Mouse (Mus musculus): ENCODE data around the gene Arfgap1. TPM values are rescaled to one million over a fixed set of nuclear protein-coding genes. Genes with fewer than 3 reads are reported as not detected.

Gene Arfgap1
- polyA plus RNA-seq (2015; fragmentation: Nextera tagmentation; extraction: Ambion mirVana): 97.0 and 107 TPM in 2 replicates

DNA sequence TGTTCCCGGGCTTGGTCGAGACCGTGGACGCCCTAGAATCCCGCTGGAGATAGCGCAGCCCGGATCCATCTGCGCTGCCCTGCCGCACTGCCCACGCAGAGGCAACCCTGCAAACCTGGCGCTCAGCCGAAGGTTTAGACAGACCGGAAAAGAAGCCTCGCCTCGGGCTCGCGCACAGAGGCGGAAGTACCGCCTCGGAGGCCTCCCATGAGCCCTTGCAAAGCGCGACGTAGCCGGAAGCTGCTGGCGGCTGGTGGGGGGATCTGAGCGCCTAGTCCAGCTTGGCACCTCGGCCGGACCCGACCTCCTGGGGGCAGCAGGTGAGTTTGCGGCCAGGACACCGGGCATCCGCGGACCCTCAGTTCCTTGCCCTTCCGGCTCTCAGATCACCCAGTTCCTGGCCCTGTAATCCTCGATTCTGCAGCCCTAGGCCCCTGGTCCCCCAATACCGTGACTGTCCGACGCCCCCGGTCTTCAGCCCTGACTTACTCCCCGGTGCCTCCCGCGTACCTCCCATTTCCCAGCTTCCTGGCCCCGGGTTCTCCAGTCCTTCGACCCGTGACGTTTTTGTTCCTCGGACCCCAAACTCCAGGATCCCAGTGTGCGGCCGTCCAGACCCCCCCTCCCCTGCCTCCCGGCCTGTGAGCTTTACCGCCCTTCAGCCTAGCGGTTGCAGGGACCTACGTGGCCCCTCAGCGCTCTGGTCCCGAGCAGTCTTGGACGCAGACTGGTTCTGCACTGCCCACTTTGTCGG is at the start of gene Arfgap1:
Gene Arfgap1, plus strand, starts transcription at position 216 of the 754 bp plus-strand sequence.
- Histone ChIP-seq H3K4me1 (peaks cover 35% of the 10 kb centered on the region), H3K27me3 (no peaks in the 10 kb centered on the region), H3K27ac (peak within 1 kb of the TSS; percentile 84), H3K4me2 (peak within 1 kb of the TSS; percentile 64), H3K9ac (peak within 1 kb of the TSS; percentile 92), H3K9me3 (no peaks in the 10 kb centered on the region), H3K4me3 (peak within 1 kb of the TSS; percentile 87), H3K36me3 (peaks cover 26% of the 10 kb centered on the region)
- under 1% methylated on average over 57 of the region's 57 CpGs for WGBS
- peak; percentile 90 for ATAC-seq (ENCODE audit: borderline replicate concordance, extremely low read depth, low FRiP score, low TSS enrichment)

DNA sequence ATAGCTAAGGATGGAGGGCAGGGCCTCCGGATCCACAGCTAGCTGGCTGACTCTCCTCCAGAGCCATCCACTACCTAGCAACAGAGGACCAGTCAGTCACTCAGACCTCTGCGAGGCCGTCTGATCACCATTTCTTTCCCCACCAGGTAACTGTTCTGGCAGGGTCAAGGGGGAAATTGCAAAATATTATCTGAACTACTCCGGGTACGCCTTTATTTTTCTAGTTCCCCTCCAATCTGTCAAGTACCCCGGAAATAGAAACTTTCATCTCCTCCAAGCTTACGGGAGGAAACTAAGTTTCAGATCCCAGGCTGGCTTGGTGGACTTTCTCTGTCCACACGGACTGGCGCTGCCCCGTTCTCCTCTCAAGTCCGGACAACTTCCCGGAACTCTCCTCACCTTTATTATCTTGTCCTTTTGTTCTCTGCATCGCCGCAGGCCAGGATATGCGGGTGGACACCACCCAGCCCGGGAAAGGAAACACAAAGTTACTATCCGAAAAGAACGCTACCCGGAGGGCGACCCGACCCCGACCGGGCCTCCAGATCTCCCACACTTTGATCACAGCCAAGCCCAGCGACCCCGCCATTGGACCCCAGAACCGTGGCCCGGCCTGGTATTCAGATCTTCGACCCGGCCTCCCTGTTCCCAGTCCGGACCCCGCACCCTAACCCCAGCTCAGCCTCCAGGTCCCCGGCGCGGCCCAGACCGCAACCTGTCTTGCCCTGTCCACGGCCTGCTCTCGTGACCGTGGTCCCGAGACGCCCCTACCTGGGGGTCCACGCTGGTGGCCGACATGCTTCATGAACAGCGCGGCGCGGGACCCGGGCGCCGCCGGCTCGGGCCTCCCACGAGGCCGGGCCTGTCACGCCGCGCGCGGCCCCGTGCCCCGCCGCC is 46.9 kb upstream of the Arfgap1 start:
- WGBS: under 1% methylated on average over 61 of the region's 61 CpGs
- Histone ChIP-seq H3K27me3 (no peaks in the 10 kb centered on the region), H3K4me1 (peaks cover 18% of the 10 kb centered on the region), H3K27ac (peak overlapping the region; percentile 37; the same call in 1 of the 2 replicates), H3K4me3 (peak overlapping the region; percentile 71), H3K9me3 (no peaks in the 10 kb centered on the region), H3K4me2 (peak overlapping the region; percentile 65), H3K9ac (peak overlapping the region; percentile 89), H3K36me3 (peaks cover 30% of the 10 kb centered on the region; the same call in 1 of the 2 replicates)
- peak; percentile 1 for ATAC-seq (ENCODE audit: borderline replicate concordance, extremely low read depth, low FRiP score, low TSS enrichment)

DNA sequence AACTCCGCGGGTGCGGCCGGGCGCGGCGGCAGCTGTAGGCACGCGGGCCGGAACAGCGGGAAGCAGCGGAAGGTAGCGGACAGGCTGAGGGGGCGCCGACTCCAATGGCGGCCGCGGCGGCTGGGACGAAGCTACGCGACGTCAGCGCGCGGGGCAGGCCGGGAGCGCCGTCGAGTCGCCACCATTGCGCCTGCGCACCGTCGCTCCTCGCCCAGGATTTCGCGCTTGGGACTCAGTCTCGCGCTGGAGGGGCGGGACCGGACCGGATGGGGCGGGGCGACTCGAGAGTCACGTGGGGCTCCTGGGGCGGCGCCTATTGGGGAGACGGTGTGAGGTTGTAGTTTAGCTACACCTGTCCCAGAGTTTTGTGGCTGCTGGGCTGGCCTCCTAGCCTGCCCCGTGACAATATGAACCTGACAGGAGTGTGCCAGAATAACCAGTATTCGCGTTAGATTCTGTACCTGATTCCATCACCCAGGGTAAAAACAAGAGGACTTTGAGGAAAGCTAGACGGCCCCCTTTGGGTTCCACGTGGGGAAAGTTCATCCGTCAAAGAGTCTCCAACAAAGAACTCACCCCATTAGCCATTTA is 46.1 kb upstream of the Arfgap1 start, which contains the start of gene Ythdf1:
Gene Ythdf1, minus strand, starts transcription at position 140 of the 591 bp plus-strand sequence.
- Histone ChIP-seq H3K9me3 (no peaks in the 10 kb centered on the region), H3K27ac (peak within 1 kb of the TSS; percentile 37; the same call in 1 of the 2 replicates), H3K36me3 (peaks cover 24% of the 10 kb centered on the region; the same call in 1 of the 2 replicates), H3K4me2 (peak within 1 kb of the TSS; percentile 65), H3K27me3 (no peaks in the 10 kb centered on the region), H3K9ac (peak within 1 kb of the TSS; percentile 89), H3K4me1 (peaks cover 17% of the 10 kb centered on the region), H3K4me3 (peak within 1 kb of the TSS; percentile 71)
- under 1% methylated on average over 56 of the region's 56 CpGs for WGBS
- peak; percentile 92 for ATAC-seq (ENCODE audit: borderline replicate concordance, extremely low read depth, low FRiP score, low TSS enrichment)

DNA sequence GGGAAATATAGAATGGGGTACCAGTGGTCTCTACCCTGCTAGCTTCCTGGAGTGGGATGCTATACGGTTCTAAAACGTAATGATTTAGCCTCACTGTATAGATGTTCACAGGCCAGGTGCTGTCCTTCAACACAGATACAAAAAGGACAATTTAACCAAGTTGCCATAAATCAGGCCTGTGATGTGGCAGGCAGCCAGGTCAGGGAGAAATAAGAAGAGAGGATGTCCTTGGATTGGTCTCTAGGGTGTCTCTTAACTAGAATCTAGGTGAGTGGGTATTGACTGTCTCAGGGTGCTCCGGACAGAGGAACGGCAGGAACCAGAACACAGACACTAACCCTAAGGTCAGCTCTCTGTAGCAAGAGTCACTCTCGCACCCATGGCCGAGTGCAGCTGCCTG is 44.3 kb upstream of the Arfgap1 start:
- Histone ChIP-seq H3K4me2 (no peak overlapping the region), H3K27me3 (no peaks in the 10 kb centered on the region)

DNA sequence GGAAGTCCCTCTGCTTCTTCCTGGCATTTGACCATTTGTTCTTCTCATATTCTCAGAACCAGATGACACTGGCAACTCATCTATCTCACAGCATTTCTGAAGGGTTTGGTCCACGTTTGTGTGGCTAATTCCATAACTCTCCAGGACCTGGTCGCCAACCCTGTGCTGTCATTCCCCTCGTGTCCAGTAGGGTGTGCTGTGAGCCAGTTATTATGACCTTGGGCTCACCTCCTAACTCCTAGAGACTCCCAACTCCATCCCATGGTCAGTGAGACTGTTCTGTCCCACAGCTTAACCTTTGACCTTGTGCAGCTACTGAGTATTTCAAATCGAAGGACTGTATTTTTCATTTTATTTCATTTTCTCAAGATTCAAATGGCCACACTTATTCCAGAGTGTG is 41.8 kb upstream of the Arfgap1 start:
- 3% methylated on average over 4 of the region's 4 CpGs for WGBS
- Histone ChIP-seq H3K4me3 (no peak overlapping the region), H3K27ac (no peak overlapping the region), H3K4me1 (peaks cover 4% of the 10 kb centered on the region; the same call in 1 of the 2 replicates), H3K9me3 (no peaks in the 10 kb centered on the region), H3K4me2 (no peak overlapping the region), H3K9ac (no peak overlapping the region), H3K36me3 (no peaks in the 10 kb centered on the region), H3K27me3 (no peaks in the 10 kb centered on the region)
- no peak for ATAC-seq (ENCODE audit: borderline replicate concordance, extremely low read depth, low FRiP score, low TSS enrichment)

More for the DNA sequence above, 44.3 kb upstream of the Arfgap1 start:
- H3K4me1 ChIP-seq: peaks cover 11% of the 10 kb centered on the region
- H3K4me3 ChIP-seq: no peak overlapping the region
- no peak overlapping the region for H3K27ac ChIP-seq
- H3K9me3 ChIP-seq: no peaks in the 10 kb centered on the region
- H3K9ac ChIP-seq: no peak overlapping the region
- peaks cover 9% of the 10 kb centered on the region; the same call in 1 of the 2 replicates for H3K36me3 ChIP-seq
- WGBS: 84% methylated on average over 6 of the region's 6 CpGs
- no peak for ATAC-seq (ENCODE audit: borderline replicate concordance, extremely low read depth, low FRiP score, low TSS enrichment)

DNA sequence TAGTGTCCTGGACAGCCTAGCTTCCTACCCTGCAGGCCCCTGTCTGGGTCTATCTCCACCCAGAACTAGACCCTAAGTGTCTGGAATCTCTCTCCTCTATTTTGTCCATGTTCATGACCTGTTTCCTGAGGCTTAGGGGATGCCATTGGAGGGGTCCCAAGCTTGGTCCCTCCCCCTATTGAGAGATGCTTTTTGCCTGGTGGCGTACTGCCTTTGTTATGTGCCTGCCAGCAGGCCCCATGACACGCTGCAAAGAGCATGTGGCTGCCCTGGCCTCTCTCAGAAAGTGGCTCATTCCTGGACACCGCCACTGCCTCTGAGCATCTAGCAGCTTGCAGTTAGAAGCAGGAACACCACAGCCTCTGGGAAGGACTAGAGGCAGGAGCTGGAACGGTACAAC is 38.3 kb upstream of the Arfgap1 start, which contains the start of gene Birc7:
Gene Birc7, plus strand, starts transcription at position 301 of the 400 bp plus-strand sequence.
- Histone ChIP-seq H3K4me1 (no peaks in the 10 kb centered on the region), H3K27me3 (no peaks in the 10 kb centered on the region), H3K4me3 (no peak within 1 kb of the TSS), H3K36me3 (no peaks in the 10 kb centered on the region; the same call in 1 of the 2 replicates), H3K4me2 (no peak within 1 kb of the TSS), H3K9me3 (no peaks in the 10 kb centered on the region), H3K9ac (no peak within 1 kb of the TSS), H3K27ac (no peak within 1 kb of the TSS)
- WGBS: 46% methylated on average over 4 of the region's 4 CpGs
- no peak for ATAC-seq (ENCODE audit: borderline replicate concordance, extremely low read depth, low FRiP score, low TSS enrichment)

DNA sequence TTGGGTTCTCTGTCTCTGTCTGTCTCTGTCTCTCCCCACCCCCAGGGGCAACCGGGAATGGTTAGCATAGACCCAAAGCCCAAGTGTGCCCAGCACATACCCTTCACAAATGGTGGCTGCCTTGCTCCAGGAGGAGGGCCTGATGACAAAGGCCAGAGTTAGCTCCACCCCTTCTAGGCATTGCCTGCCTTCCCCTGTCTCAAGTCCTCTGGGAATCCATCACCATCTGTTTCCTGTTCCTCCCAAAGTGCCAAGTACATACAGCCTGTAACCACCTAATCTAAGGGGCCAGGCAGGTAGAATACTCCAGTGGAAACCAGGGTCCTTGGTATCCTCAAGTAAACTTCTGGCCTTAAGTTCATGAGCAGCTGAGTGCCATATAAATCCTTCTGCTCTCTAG is 34.6 kb upstream of the Arfgap1 start:
- Histone ChIP-seq H3K4me3 (no peak overlapping the region), H3K9ac (no peak overlapping the region), H3K36me3 (peaks cover 2% of the 10 kb centered on the region; the same call in 1 of the 2 replicates), H3K27ac (no peak overlapping the region), H3K4me1 (no peaks in the 10 kb centered on the region), H3K9me3 (no peaks in the 10 kb centered on the region), H3K27me3 (no peaks in the 10 kb centered on the region), H3K4me2 (no peak overlapping the region)
- 81% methylated on average over 1 of the region's 1 CpGs for WGBS
- 0 out of 2 replicates have a peak, but pooled peaks have one; percentile 15 for ATAC-seq (ENCODE audit: borderline replicate concordance, extremely low read depth, low FRiP score, low TSS enrichment)

DNA sequence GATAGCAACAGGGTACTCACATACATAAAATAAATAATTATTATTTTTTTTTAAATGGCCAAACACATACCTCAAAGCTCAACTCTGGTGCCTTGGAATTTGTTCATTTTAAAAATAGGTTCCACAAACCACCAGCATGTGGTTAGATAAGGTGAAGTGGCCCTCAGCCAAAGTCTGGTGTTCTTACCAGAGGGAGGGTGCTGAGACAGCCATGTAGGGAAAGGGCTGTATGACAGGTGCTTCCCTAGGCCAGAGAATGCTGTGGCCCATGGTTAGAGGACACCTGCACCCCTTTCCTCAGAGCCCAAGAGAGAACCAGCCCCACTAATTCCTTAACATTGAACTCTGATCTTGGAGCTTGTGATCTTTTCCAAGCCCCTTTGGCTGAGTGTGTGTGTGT is 26.8 kb upstream of the Arfgap1 start:
- H3K27me3 ChIP-seq: no peaks in the 10 kb centered on the region
- H3K4me1 ChIP-seq: no peaks in the 10 kb centered on the region
- peaks cover 12% of the 10 kb centered on the region; the same call in 1 of the 2 replicates for H3K36me3 ChIP-seq
- H3K4me2 ChIP-seq: no peak overlapping the region
- no peaks in the 10 kb centered on the region for H3K9me3 ChIP-seq
- H3K4me3 ChIP-seq: no peak overlapping the region
- H3K27ac ChIP-seq: no peak overlapping the region
- no peak overlapping the region for H3K9ac ChIP-seq
- ATAC-seq (ENCODE audit: borderline replicate concordance, extremely low read depth, low FRiP score, low TSS enrichment): no peak

DNA sequence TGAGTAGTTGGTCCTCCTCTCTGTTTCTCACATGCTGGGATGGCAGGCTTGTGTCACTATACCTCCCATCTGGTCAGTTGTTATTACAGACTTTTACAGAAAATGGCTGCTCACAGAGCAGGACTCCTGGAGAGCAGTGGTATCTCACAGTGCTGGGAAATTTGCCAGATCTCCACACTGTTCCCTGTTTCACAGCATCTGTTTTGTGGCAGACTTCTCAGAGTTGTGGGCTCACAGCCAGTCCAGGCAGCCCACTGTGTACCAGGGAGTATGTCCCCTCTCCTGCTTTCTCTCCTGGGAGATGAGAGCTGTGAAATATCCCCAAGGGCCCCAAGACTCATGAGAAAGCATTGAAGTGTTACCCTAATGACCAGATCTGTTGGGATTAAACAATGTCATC is 25.2 kb upstream of the Arfgap1 start:
- no peak overlapping the region for H3K4me3 ChIP-seq
- H3K27me3 ChIP-seq: no peaks in the 10 kb centered on the region
- H3K4me1 ChIP-seq: no peaks in the 10 kb centered on the region
- H3K27ac ChIP-seq: no peak overlapping the region
- 0 out of 2 replicates have a peak, but pooled peaks have one; percentile 6 for ATAC-seq (ENCODE audit: borderline replicate concordance, extremely low read depth, low FRiP score, low TSS enrichment)
- no peak overlapping the region for H3K9ac ChIP-seq
- no peaks in the 10 kb centered on the region for H3K9me3 ChIP-seq
- H3K36me3 ChIP-seq: peaks cover 10% of the 10 kb centered on the region; the same call in 1 of the 2 replicates
- no peak overlapping the region for H3K4me2 ChIP-seq

DNA sequence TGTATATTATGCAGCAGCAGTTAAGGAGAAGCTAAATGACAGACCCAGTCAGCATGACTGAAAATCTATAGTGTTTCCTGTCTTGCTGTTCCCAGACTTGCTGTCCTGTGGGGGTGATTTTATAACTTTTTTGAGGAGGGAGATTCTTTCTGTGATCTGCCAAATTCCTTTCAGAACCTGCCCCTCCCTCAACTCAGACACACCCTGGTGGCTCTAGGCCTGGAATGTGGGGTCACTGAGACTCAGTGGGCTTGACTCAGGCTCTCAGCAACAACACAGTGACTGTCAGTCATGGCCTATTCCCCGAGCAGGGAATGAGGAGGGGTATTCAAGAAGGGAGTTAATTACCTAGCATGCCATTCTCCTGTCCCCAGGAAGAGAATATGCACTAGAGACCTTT is 17.1 kb upstream of the Arfgap1 start:
- no peak overlapping the region for H3K4me2 ChIP-seq
- 37% methylated on average over 1 of the region's 1 CpGs for WGBS
- peaks cover 8% of the 10 kb centered on the region; the same call in 1 of the 2 replicates for H3K27me3 ChIP-seq
- no peak overlapping the region for H3K27ac ChIP-seq
- no peak for ATAC-seq (ENCODE audit: borderline replicate concordance, extremely low read depth, low FRiP score, low TSS enrichment)
- H3K9ac ChIP-seq: no peak overlapping the region
- peaks cover 15% of the 10 kb centered on the region for H3K4me1 ChIP-seq
- H3K36me3 ChIP-seq: no peaks in the 10 kb centered on the region
- H3K4me3 ChIP-seq: no peak overlapping the region
- no peaks in the 10 kb centered on the region for H3K9me3 ChIP-seq

DNA sequence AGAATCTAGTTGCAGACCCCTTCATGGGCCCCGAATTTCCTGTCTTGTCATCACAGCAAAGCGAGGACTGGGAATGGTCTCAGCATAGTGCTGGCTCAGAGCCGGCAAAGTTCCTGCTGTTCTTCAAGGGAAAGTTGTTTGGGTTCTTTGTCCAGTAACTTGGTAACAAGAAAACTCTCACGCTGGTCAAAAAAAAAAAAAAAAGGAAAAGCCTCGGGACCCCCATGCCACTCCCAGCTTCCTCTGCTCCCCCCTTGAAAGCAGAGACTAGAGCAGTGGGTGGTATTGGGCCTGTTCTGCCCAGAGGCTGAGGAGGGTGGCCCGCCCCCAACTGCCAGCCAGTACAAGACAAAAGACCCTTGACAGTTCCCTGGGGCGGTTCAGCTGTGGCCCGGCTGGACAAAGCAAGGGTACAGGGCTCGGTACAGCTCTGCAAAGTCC is 14.3 kb upstream of the Arfgap1 start:
- H3K4me2 ChIP-seq: peak overlapping the region; percentile 61
- 11% methylated on average over 9 of the region's 9 CpGs for WGBS
- ATAC-seq (ENCODE audit: borderline replicate concordance, extremely low read depth, low FRiP score, low TSS enrichment): peak; percentile 47; the same call in 1 of the 2 replicates
- no peaks in the 10 kb centered on the region for H3K36me3 ChIP-seq
- H3K9me3 ChIP-seq: no peaks in the 10 kb centered on the region
- peaks cover 25% of the 10 kb centered on the region for H3K27me3 ChIP-seq
- peak overlapping the region; percentile 54 for H3K4me3 ChIP-seq
- H3K4me1 ChIP-seq: peaks cover 24% of the 10 kb centered on the region
- H3K9ac ChIP-seq: peak overlapping the region; percentile 50
- H3K27ac ChIP-seq: peak overlapping the region; percentile 83

Data from lung, embryonic 15.5 days (tissue).